Mouse (Mus musculus) olfactory bulb, adult 2 months (tissue): ENCODE results near the gene Serpina3k.

Source experiments
- CTCF ChIP-seq: fragments of 200-500 bp; IDR thresholded peaks from 2 replicates; pipeline ENCODE4 v1.5.1; 2012; ENCODE audit warnings: low read depth, mild to moderate bottlenecking, low read length, moderate library complexity; ENCODE audit not compliant: insufficient read depth
- POLR2A ChIP-seq: fragments of 200-500 bp; IDR thresholded peaks from 2 replicates; pipeline ENCODE4 v1.6.1; 2012; ENCODE audit warnings: mild to moderate bottlenecking, low read depth, low read length, moderate library complexity; ENCODE audit not compliant: insufficient read depth

DNA sequence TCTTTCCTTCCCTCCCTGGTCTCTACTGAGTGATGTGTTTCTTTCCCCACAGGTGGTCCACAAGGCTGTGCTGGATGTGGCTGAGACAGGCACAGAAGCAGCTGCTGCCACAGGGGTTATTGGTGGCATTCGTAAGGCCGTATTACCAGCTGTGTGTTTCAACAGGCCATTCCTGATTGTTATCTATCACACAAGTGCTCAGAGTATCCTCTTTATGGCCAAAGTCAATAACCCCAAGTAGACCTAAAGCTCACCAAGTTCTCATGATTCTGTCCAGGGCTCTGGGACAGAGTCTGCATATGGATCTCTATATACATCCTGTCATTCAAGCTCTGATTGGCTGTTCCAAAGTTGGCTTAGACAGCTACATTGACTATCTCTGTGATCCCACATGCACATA, 6.9 kb downstream of the Serpina3k start:
- TF ChIP-seq POLR2A (no peak), CTCF (no peak)
